Mouse (Mus musculus) midbrain, embryonic 12.5 days (tissue): ENCODE measurements around the gene Glmp. TPM values are rescaled to one million over a fixed set of nuclear protein-coding genes. Genes with fewer than 3 reads are reported as not detected.

Source experiments
- ATAC-seq: fragments of 200-750 bp; cut with Nextera tagmentation; 2 replicates; pipeline ENCODE4 v1.8.0; 2017; ENCODE audit warnings: low read depth, moderate TSS enrichment, moderate library complexity; ENCODE audit not compliant: low FRiP score
- H3K27ac ChIP-seq: fragments of 300-500 bp; sonication (generic); replicated peaks from 2 replicates; pipeline ENCODE4 v1.5.1; 2016; ENCODE audit warnings: mild to moderate bottlenecking
- H3K27me3 ChIP-seq: fragments of 300-500 bp; sonication (generic); 2 replicates; pipeline ENCODE4 v1.6.1; 2016; ENCODE audit warnings: mild to moderate bottlenecking
- H3K36me3 ChIP-seq: fragments of 300-500 bp; sonication (generic); 2 replicates; pipeline ENCODE4 v1.6.1; 2016
- H3K4me1 ChIP-seq: fragments of 300-500 bp; sonication (generic); 2 replicates; pipeline ENCODE4 v1.6.1; 2016
- H3K4me2 ChIP-seq: fragments of 300-500 bp; sonication (generic); replicated peaks from 2 replicates; pipeline ENCODE4 v1.6.1; 2016; ENCODE audit warnings: mild to moderate bottlenecking, moderate library complexity
- H3K4me3 ChIP-seq: fragments of 300-500 bp; sonication (generic); 2 replicates; pipeline ENCODE4 v1.5.1; 2016; ENCODE audit warnings: mild to moderate bottlenecking
- H3K9ac ChIP-seq: fragments of 300-500 bp; sonication (generic); replicated peaks from 2 replicates; pipeline ENCODE4 v1.6.1; 2016; ENCODE audit warnings: mild to moderate bottlenecking, moderate library complexity
- H3K9me3 ChIP-seq: fragments of 300-500 bp; sonication (generic); 2 replicates; pipeline ENCODE4 v1.6.1; 2016; ENCODE audit warnings: mild to moderate bottlenecking
- WGBS: fragments of 180-500 bp; shearing (Covaris S2); methylation state at CpG from one replicate; pipeline ENCODE4 v1.1.7; 2016; 5-methylcytosine and 5-hydroxymethylcytosine counted together
- polyA plus RNA-seq: library from polyadenylated mRNA; unstranded; fragments of >200 nt; fragmentation: Nextera tagmentation; extraction: Ambion mirVana; gene quantifications from 2 replicates; pipeline ENCODE4 v1.2.1, GENCODE M21; 2016

Glmp gene
- polyA plus RNA-seq, 1 experiment from 2014 or later, result 128 TPM

DNA sequence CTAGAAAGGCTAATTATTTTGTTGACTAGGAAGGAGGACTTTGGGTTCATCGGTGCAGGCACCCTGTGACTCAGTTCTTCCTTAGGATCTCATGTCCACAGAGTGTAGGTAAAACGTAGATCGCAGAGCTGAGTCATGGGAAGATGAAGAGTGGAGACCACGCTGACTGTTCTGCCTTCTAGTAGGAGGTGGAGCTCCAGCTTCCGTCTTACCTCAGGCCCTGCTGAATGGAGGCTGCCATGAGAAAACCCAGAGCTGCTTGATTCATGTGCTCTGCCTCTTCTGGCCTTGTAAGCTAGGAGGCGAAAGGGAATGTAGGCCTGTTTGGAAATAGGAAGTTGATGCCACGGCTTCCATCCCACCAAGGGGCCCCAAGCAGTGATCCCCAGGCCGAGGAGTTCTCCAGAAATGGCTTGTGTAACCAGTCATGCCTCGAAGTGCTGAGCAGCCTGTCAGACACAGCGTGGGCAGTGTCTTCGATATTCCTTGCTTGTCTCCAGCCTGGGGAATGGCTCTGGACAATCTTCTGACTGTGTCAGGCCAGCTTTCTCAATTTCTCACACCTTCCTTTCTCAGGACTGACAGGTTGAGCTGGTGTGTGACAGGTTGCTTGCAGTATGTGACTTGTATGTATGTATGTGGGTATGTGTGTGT, 12.7 kb downstream of the Glmp start:
- Histone ChIP-seq H3K4me2 (peak overlapping the region; percentile 69), H3K9ac (peak overlapping the region; percentile 31; the same call in 1 of the 2 replicates), H3K4me3 (peak overlapping the region; percentile 90; the same call in 1 of the 2 replicates), H3K27me3 (no peaks in the 10 kb centered on the region), H3K4me1 (peaks cover 25% of the 10 kb centered on the region), H3K36me3 (peaks cover 16% of the 10 kb centered on the region), H3K27ac (no peak overlapping the region), H3K9me3 (no peaks in the 10 kb centered on the region)
- ATAC-seq, result no peak
- WGBS, result 87% methylated on average over 11 of the region's 11 CpGs

DNA sequence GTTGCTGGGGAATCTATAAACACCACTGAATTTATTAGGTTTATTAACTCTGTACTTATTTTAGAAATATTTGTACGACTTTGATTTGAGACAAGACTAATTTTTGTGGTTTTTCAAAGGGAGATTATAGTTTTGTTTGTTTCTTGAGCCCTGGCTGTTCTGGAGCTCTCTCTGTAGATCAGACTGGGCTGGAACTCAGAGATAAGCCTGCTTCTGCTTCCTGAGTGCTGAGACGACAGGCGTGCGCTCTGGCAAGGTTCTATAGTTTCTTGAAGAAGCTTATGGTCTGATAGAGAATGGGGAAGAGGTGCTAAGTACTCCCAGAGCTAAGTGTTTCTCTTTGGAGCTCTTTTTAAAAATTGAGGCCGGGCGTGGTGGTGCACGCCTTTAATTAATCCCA, 13.5 kb downstream of the Glmp start:
- Histone ChIP-seq H3K4me3 (no peak overlapping the region), H3K27me3 (no peaks in the 10 kb centered on the region), H3K27ac (no peak overlapping the region), H3K9ac (no peak overlapping the region), H3K36me3 (peaks cover 24% of the 10 kb centered on the region), H3K9me3 (no peaks in the 10 kb centered on the region), H3K4me1 (peaks cover 25% of the 10 kb centered on the region), H3K4me2 (no peak overlapping the region)
- ATAC-seq, result no peak
- 94% methylated on average over 7 of the region's 7 CpGs for WGBS

DNA sequence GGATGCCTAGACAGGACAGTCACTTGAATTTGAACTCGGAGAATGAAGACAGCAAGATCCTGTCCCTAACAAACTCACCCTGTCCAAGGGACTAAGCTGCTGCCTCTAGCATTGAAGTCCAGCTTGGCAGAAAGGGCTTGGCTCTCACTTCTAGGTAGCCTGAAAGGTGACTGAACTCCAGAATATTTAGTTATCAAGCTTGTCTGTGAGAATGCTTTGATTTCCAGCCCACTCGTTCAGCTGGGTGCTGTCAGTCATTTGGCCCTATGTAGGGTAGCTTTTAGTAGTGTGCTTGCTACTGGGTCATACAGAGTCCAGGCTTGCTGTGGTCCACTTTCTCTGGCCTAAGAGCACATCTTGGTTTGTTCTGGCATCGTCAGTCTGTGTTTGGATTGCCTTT, 14.2 kb downstream of the Glmp start:
- H3K9ac ChIP-seq, result no peak overlapping the region
- H3K9me3 ChIP-seq, result no peaks in the 10 kb centered on the region
- no peak for ATAC-seq
- peaks cover 31% of the 10 kb centered on the region for H3K36me3 ChIP-seq
- WGBS, result 89% methylated on average over 3 of the region's 3 CpGs
- H3K27me3 ChIP-seq, result no peaks in the 10 kb centered on the region
- no peak overlapping the region for H3K27ac ChIP-seq
- no peak overlapping the region for H3K4me2 ChIP-seq
- no peak overlapping the region for H3K4me3 ChIP-seq
- peaks cover 25% of the 10 kb centered on the region for H3K4me1 ChIP-seq

DNA sequence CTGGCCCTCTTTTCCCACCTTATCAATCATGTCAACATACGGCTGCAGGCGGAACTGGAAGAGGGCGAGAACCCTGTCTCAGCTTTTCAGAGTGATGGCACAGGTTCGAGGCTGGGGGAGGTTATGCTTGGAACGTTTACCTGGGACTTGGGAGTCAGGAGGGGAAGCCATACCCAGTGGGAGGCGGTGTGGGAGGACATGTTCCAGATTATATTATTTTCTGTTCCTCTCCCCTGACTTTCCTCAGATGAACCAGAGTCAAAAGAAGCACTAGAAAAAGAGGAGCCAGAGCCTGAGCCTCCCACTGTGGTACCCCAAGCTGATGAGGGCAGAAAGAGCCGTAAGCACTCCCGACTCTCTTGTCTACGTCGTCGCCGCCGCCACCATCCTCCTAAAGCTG, 25.9 kb downstream of the Glmp start:
- Histone ChIP-seq H3K4me3 (no peak overlapping the region), H3K4me2 (no peak overlapping the region), H3K4me1 (no peaks in the 10 kb centered on the region), H3K27ac (no peak overlapping the region), H3K36me3 (peaks cover 100% of the 10 kb centered on the region), H3K9me3 (no peaks in the 10 kb centered on the region), H3K9ac (no peak overlapping the region), H3K27me3 (no peaks in the 10 kb centered on the region)
- WGBS, result 94% methylated on average over 13 of the region's 13 CpGs
- no peak for ATAC-seq

DNA sequence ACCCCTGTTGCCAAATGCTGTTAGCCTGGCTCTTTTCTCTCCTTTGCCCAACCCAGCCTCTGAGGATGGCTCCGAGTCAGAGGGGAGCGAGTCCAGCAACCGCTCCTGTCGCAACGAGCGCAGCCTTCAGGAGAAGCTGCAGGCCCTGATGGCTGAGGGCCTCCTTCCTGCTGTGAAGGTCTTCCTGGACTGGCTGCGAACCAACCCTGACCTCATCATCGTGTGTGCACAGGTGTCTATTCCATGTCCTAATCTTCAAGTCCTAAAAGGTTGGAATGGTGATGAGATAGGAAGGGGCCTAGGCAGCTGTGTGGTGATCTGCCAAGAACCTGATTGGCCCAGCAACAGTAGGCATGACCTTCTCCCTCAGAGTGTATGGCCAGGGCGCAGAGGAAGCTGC, 28.1 kb downstream of the Glmp start:
- no peak overlapping the region for H3K4me3 ChIP-seq
- H3K9me3 ChIP-seq, result no peaks in the 10 kb centered on the region
- H3K4me1 ChIP-seq, result no peaks in the 10 kb centered on the region
- no peaks in the 10 kb centered on the region for H3K27me3 ChIP-seq
- 91% methylated on average over 9 of the region's 9 CpGs for WGBS
- no peak for ATAC-seq
- H3K4me2 ChIP-seq, result no peak overlapping the region
- no peak overlapping the region for H3K9ac ChIP-seq
- no peak overlapping the region for H3K27ac ChIP-seq
- peaks cover 98% of the 10 kb centered on the region for H3K36me3 ChIP-seq

DNA sequence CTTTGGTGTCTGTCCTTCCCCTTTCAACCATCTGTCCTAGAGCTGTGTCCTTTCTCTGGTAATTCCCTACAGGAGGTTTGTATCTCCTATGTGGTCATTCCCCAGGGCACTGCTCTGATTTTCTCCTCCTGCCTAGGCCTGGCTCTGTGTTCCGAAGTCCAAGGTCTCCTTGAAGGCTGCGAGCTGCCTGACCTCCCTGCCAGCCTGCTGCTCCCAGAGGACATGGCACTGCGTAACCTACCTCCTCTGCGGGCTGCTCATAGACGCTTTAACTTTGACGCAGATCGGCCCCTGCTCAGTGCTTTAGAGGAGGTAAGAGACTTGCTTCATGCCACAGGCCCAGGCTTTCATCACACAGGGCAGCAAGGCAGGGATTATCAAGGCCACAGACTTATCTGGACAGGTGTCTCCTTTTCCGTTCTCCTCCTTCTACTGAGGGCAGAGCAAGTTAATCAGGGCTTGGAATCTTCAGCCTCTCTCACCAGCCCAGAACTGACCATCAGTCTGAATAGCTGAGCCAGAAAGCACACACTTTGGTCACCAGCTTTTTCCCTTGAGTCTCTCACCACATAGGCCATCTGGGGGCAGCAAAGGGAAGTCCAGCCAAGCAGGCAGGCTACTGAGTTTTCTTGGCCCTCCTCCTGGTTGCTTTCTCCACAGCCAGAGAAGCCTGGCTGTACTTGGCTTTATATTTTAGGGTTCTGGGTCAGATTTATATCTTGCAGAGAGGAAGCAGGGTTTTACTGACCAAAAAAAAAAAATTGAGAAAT, 29.8 kb downstream of the Glmp start:
- Histone ChIP-seq H3K27ac (no peak overlapping the region), H3K9me3 (no peaks in the 10 kb centered on the region), H3K4me1 (peaks cover 2% of the 10 kb centered on the region; the same call in 1 of the 2 replicates), H3K4me2 (no peak overlapping the region), H3K36me3 (peaks cover 98% of the 10 kb centered on the region), H3K9ac (no peak overlapping the region), H3K4me3 (no peak overlapping the region), H3K27me3 (no peaks in the 10 kb centered on the region)
- 95% methylated on average over 8 of the region's 8 CpGs for WGBS
- ATAC-seq, result no peak

DNA sequence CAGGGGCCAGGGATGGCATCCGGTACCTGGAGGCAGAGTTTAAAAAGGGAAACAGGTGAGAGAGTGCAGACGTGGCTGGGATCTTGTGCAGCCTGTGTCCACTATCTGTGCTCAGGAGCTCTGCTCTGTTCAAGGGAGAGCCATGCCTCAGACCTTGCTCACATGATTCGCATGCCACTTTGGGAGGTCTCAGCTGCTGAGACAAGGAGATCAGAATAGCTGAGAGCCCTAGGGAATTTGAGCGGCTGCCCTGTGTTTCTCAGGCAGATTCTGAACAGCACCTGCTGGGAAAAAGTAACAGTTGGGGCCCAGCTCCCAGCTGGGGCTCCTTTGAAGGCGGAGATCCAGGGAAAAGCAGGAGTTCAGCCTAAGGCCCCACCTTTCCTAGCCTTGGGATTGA, 34.8 kb downstream of the Glmp start:
- Histone ChIP-seq H3K4me3 (no peak overlapping the region), H3K9me3 (no peaks in the 10 kb centered on the region), H3K4me1 (peaks cover 6% of the 10 kb centered on the region; the same call in 1 of the 2 replicates), H3K4me2 (no peak overlapping the region), H3K36me3 (peaks cover 84% of the 10 kb centered on the region), H3K9ac (no peak overlapping the region), H3K27me3 (peaks cover 13% of the 10 kb centered on the region), H3K27ac (peak overlapping the region; percentile 25; the same call in 1 of the 2 replicates)
- WGBS, result 72% methylated on average over 5 of the region's 5 CpGs
- ATAC-seq, result no peak

DNA sequence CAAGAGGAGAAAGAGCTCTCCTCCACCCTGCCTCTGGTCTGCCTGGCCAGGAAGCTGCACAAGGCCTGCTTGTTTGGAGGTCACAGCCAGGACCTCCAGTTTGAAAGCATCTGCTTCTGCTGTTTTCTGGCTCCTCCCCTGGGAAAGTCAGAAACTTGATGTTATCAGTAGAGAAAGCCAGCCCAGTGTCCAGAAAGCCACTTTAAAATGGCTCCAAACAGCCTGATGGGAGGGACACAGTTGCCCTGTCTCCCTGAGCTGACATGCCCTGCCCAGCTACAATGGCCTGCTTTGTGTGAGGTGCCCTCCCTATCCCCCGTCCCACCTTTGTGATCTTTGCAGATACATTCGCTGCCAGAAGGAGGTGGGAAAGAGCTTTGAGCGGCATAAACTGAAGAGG, 35.2 kb downstream of the Glmp start:
- Histone ChIP-seq H3K27me3 (peaks cover 17% of the 10 kb centered on the region), H3K9me3 (no peaks in the 10 kb centered on the region), H3K4me1 (peaks cover 6% of the 10 kb centered on the region; the same call in 1 of the 2 replicates), H3K27ac (0 out of 2 replicates have a peak overlapping the region, but pooled peaks have one; percentile 15), H3K9ac (no peak overlapping the region), H3K36me3 (peaks cover 80% of the 10 kb centered on the region), H3K4me2 (no peak overlapping the region), H3K4me3 (no peak overlapping the region)
- 80% methylated on average over 3 of the region's 3 CpGs for WGBS
- ATAC-seq, result no peak

DNA sequence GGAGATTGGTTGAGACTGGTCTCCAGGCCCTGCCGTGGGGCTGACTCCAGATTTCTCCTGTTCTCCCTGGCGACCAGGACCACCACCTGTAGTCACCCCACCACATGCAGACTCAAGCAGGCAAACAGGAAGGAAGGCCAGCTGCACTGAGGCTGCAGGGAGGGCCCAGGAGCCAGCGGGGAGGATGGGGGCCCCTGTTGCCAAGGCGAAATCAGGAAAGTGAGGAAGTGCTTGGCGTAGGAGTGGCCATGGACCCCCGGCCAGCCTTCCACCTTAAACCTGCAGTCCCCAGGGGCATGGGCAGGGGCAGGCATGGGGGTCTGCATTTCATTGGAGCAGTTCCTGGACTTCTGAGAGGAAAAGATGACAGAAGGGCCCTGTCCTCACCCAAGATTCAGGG, 36.3 kb downstream of the Glmp start:
- H3K27me3 ChIP-seq, result peaks cover 28% of the 10 kb centered on the region
- H3K4me3 ChIP-seq, result no peak overlapping the region
- H3K9me3 ChIP-seq, result no peaks in the 10 kb centered on the region
- peaks cover 6% of the 10 kb centered on the region; the same call in 1 of the 2 replicates for H3K4me1 ChIP-seq
- no peak overlapping the region for H3K9ac ChIP-seq
- 79% methylated on average over 6 of the region's 6 CpGs for WGBS
- H3K36me3 ChIP-seq, result peaks cover 69% of the 10 kb centered on the region
- H3K27ac ChIP-seq, result no peak overlapping the region
- no peak overlapping the region for H3K4me2 ChIP-seq
- ATAC-seq, result no peak

DNA sequence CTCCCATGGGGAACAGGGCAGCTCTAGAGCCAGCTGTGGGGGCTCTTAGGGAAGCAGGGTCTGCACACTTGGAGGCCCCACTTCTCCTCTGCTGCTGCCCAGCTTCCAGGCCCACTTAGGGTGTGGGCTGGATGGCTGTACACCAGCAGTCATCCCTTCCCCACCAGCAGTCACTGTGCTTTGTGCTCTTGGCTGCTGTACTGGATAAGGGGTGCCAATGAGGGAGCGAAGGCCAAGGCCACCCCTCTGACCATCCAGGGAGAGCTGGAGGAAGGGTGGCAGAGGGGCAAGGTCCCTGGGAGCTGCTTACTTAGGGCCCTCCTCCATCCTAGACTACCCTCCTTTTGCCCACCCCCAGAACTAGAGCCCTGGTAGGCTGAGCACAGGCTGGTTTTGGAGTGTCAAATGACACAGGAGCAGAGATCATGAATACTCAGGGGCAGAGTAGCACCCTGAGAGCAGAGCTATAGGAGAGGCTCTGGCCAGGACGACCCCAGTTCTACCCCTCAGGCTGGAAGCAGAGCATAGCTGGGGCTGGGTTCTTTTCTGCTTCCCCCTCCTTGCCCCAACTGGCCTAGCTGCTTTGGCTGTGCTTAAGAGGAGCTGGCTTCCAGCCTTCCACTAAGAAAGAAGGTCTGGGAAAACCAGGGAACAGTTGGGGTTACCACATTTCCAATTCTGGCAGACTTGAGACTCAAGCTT, 36.9 kb downstream of the Glmp start:
- Histone ChIP-seq H3K9ac (no peak overlapping the region), H3K27ac (no peak overlapping the region), H3K4me1 (peaks cover 6% of the 10 kb centered on the region; the same call in 1 of the 2 replicates), H3K4me2 (no peak overlapping the region), H3K36me3 (peaks cover 62% of the 10 kb centered on the region), H3K4me3 (no peak overlapping the region), H3K27me3 (peaks cover 32% of the 10 kb centered on the region), H3K9me3 (no peaks in the 10 kb centered on the region)
- no peak for ATAC-seq
- WGBS, result 87% methylated on average over 2 of the region's 2 CpGs

DNA sequence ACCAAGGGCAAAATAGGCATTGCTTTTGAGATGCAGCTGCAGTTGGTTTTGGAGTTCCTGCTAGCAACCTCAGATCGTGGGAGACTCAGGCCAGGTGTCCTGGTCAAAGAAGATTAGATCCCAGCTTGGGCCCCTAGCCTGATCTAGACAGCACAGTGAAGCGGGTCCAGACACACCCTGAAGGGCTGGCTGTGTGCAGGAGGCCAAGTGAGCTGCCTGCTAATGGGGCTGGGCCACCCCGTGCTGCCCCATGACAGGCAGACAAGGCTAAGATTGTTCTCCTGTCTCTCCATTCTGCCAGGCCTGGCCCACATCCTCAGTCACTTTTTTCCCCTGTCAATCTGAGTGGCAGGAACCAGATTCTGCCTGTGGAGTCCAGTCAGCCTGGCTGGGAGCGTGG, 38.9 kb downstream of the Glmp start:
- H3K9ac ChIP-seq, result no peak overlapping the region
- no peak overlapping the region for H3K27ac ChIP-seq
- peaks cover 32% of the 10 kb centered on the region for H3K27me3 ChIP-seq
- ATAC-seq, result no peak
- no peaks in the 10 kb centered on the region for H3K9me3 ChIP-seq
- peaks cover 45% of the 10 kb centered on the region for H3K36me3 ChIP-seq
- no peak overlapping the region for H3K4me2 ChIP-seq
- H3K4me3 ChIP-seq, result no peak overlapping the region
- H3K4me1 ChIP-seq, result peaks cover 6% of the 10 kb centered on the region; the same call in 1 of the 2 replicates
- 68% methylated on average over 4 of the region's 4 CpGs for WGBS

DNA sequence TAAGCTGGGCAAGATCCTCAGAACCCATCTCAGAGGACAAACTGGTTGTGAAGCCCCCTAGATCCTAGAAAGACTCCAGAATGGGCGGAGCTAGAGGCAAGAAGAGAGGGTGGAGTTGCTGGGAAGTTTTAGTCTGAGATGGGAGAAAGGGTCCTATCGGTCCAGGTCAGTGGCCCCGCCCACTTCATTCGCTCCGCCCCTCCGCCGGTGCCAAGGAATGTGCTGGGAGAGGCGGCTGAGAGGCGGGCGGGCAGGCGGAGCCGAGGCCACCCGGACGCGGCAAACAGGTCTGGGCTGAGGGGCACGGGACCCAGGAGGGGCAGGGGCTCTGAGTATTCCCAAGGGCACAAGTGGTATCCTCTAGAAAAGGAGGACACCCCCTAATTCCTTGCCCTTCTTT, 39.5 kb downstream of the Glmp start, which contains the start of gene Paqr6:
Paqr6 (plus strand) TSS at position 248 of the 400 bp plus-strand sequence.
- Histone ChIP-seq H3K4me2 (no peak within 1 kb of the TSS; the same call in 1 of the 2 replicates), H3K36me3 (peaks cover 38% of the 10 kb centered on the region), H3K9me3 (no peaks in the 10 kb centered on the region), H3K27me3 (peaks cover 32% of the 10 kb centered on the region), H3K9ac (no peak within 1 kb of the TSS), H3K4me3 (no peak within 1 kb of the TSS), H3K4me1 (peaks cover 5% of the 10 kb centered on the region; the same call in 1 of the 2 replicates), H3K27ac (no peak within 1 kb of the TSS)
- no peak for ATAC-seq
- 2% methylated on average over 16 of the region's 16 CpGs for WGBS
